Mouse (Mus musculus) myocyte (in vitro differentiated cells): ENCODE data around the gene Synj2. TPM values are rescaled to one million over a fixed set of nuclear protein-coding genes. Genes with fewer than 3 reads are reported as not detected.

Source experiments
- H3K27me3 ChIP-seq: one replicate; pipeline ENCODE4 v1.6.1; 2011; ENCODE audit not compliant: control insufficient read depth, insufficient read depth, insufficient read length
- H3K36me3 ChIP-seq: one replicate; pipeline ENCODE4 v1.6.1; 2011; ENCODE audit not compliant: control insufficient read depth, insufficient read depth
- H3K4me2 ChIP-seq: one replicate; pipeline ENCODE4 v1.6.1; 2011; ENCODE audit warnings: low read depth, control low read depth
- H3K4me3 ChIP-seq: one replicate; pipeline ENCODE4 v1.5.1; 2011; ENCODE audit warnings: mild to moderate bottlenecking, control low read depth, moderate library complexity
- H3K79me2 ChIP-seq: one replicate; pipeline ENCODE4 v1.6.1; 2011; ENCODE audit not compliant: control insufficient read depth, insufficient read depth
- H3ac ChIP-seq: one replicate; pipeline ENCODE4 v1.6.1; 2011; ENCODE audit not compliant: control insufficient read depth, insufficient read length
- CEBPB ChIP-seq: IDR thresholded peaks from 2 replicates; pipeline ENCODE4 v1.6.1; 2011; ENCODE audit warnings: mild to moderate bottlenecking, moderate library complexity; ENCODE audit not compliant: poor library complexity, insufficient read depth, severe bottlenecking
- E2F4 ChIP-seq: IDR thresholded peaks from one replicate; pipeline ENCODE4 v1.6.1; 2011; ENCODE audit warnings: mild to moderate bottlenecking, control low read depth, moderate library complexity; ENCODE audit not compliant: insufficient read depth
- MAX ChIP-seq: IDR thresholded peaks from one replicate; pipeline ENCODE4 v1.6.1; 2011; ENCODE audit warnings: low read depth, mild to moderate bottlenecking, control low read depth
- MYOD1 ChIP-seq, 3 experiments: IDR thresholded peaks; one replicate each; pipeline ENCODE4 v1.6.1; 2011; ENCODE audit warnings: control low read depth in 2 of 3, low read depth in 2 of 3, mild to moderate bottlenecking in 2 of 3, moderate library complexity in 1 of 3; ENCODE audit not compliant: insufficient read length in 2 of 3, control insufficient read depth in 1 of 3
- MYOG ChIP-seq, 3 experiments: IDR thresholded peaks; one replicate each; pipeline ENCODE4 v1.6.1; 2011; ENCODE audit warnings: control low read depth in 2 of 3, low read depth in 2 of 3, mild to moderate bottlenecking in 2 of 3; ENCODE audit not compliant: insufficient read length in 2 of 3, control insufficient read depth in 1 of 3, insufficient read depth in 1 of 3
- POLR2A ChIP-seq: IDR thresholded peaks from one replicate; pipeline ENCODE4 v1.6.1; 2011; ENCODE audit warnings: low read depth, mild to moderate bottlenecking, control low read depth, moderate library complexity; ENCODE audit not compliant: insufficient read length
- POLR2AphosphoS2 ChIP-seq: IDR thresholded peaks from one replicate; pipeline ENCODE4 v1.6.1; 2011; ENCODE audit warnings: low read depth, control low read depth; ENCODE audit not compliant: insufficient read length
- REST ChIP-seq: IDR thresholded peaks from one replicate; pipeline ENCODE4 v1.6.1; 2011; ENCODE audit warnings: mild to moderate bottlenecking, control low read depth, moderate library complexity; ENCODE audit not compliant: insufficient read depth, insufficient read length
- SRF ChIP-seq: IDR thresholded peaks from one replicate; pipeline ENCODE4 v1.6.1; 2011; ENCODE audit warnings: low read depth; ENCODE audit not compliant: control insufficient read depth, insufficient read length
- TCF12 ChIP-seq: IDR thresholded peaks from one replicate; pipeline ENCODE4 v1.6.1; 2011; ENCODE audit warnings: mild to moderate bottlenecking, control low read depth; ENCODE audit not compliant: poor library complexity, insufficient read depth, severe bottlenecking
- TCF3 ChIP-seq: IDR thresholded peaks from one replicate; pipeline ENCODE4 v1.6.1; 2011; ENCODE audit warnings: low read depth, control low read depth; ENCODE audit not compliant: insufficient read length
- USF1 ChIP-seq: IDR thresholded peaks from one replicate; pipeline ENCODE4 v1.6.1; 2011; ENCODE audit warnings: low read depth, mild to moderate bottlenecking, control low read depth, moderate library complexity
- polyA plus RNA-seq: library from polyadenylated mRNA; unstranded; fragments of >200 nt; fragmentation: generic; extraction: Trizol; gene quantifications from one replicate; pipeline ENCODE4 v1.2.1, GENCODE M21; 2012; ENCODE audit warnings: missing spikeins

Gene Synj2
- polyA plus RNA-seq, 1 experiment, result 32.1 TPM

- H3K4me2 ChIP-seq, result no peak overlapping the region
- H3K79me2 ChIP-seq, result no peaks in the 10 kb centered on the region
- peaks cover 26% of the 10 kb centered on the region for H3K36me3 ChIP-seq
- H3K27me3 ChIP-seq, result no peaks in the 10 kb centered on the region
- no peak for TF ChIP-seq MAX
- TF ChIP-seq CEBPB, result no peak
- TF ChIP-seq USF1, result no peak
- TF ChIP-seq MYOG (IDR thresholded peaks at IDR 0.05; ENCODE audit: control insufficient read depth in 1 of 3, insufficient read depth in 1 of 3, insufficient read length in 2 of 3, low read depth in 2 of 3), result peak; percentile 47 to 87 (median 54)
- no peak for TF ChIP-seq SRF
- TF ChIP-seq E2F4, result no peak
- no peak for TF ChIP-seq REST
- no peak for TF ChIP-seq POLR2AphosphoS2
- TF ChIP-seq TCF3, result peak; percentile 49
- TF ChIP-seq MYOD1 (IDR thresholded peaks at IDR 0.05; ENCODE audit: control insufficient read depth in 1 of 3, insufficient read length in 2 of 3, low read depth in 2 of 3), result peak in 2 of 3 experiments; percentile 88 to 95
- TF ChIP-seq POLR2A, result no peak
- TF ChIP-seq TCF12, result peak; percentile 64
- H3ac ChIP-seq, result no peak overlapping the region
- no peak overlapping the region for H3K4me3 ChIP-seq
Measured at GRCm38 (mm10) chr17:6063532-6063931, 122.5 kb downstream of the Synj2 start.

DNA sequence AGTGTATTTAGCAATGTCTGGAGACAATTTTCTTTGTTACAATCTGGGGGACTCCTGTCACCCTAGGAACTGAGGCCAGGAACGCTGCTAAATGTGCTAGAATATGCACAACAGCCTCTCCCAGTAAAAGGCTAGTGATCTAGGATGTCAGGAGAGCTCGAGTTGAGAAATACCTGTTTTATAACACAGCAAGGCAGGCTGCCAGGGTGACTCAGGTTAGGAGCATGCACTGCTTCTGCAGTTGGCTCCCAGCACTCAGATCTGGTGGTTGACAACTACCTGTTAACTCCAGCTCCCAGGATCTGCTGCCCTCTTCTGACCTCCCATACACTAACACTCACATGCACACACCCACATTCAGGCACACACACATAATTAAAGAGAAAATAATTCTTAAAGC, 124.9 kb downstream of the Synj2 start:
- Histone ChIP-seq H3ac (no peak overlapping the region), H3K4me3 (no peak overlapping the region), H3K36me3 (peaks cover 27% of the 10 kb centered on the region), H3K27me3 (no peaks in the 10 kb centered on the region), H3K79me2 (no peaks in the 10 kb centered on the region), H3K4me2 (no peak overlapping the region)
- TF ChIP-seq USF1 (no peak), MYOG (IDR thresholded peaks at IDR 0.05; ENCODE audit: control insufficient read depth in 1 of 3, insufficient read depth in 1 of 3, insufficient read length in 2 of 3, low read depth in 2 of 3) (no peak), MYOD1 (IDR thresholded peaks at IDR 0.05; ENCODE audit: control insufficient read depth in 1 of 3, insufficient read length in 2 of 3, low read depth in 2 of 3) (no peak), SRF (no peak), POLR2AphosphoS2 (no peak), TCF3 (no peak), POLR2A (no peak), CEBPB (no peak)

- Histone ChIP-seq H3ac (no peak overlapping the region), H3K36me3 (peaks cover 37% of the 10 kb centered on the region), H3K79me2 (no peaks in the 10 kb centered on the region), H3K4me3 (no peak overlapping the region), H3K4me2 (no peak overlapping the region), H3K27me3 (no peaks in the 10 kb centered on the region)
- TF ChIP-seq MYOG (IDR thresholded peaks at IDR 0.05; ENCODE audit: control insufficient read depth in 1 of 3, insufficient read depth in 1 of 3, insufficient read length in 2 of 3, low read depth in 2 of 3), result no peak
- no peak for TF ChIP-seq USF1
- no peak for TF ChIP-seq POLR2AphosphoS2
- TF ChIP-seq REST, result no peak
- TF ChIP-seq TCF12, result no peak
- no peak for TF ChIP-seq MAX
- no peak for TF ChIP-seq SRF
- TF ChIP-seq MYOD1 (IDR thresholded peaks at IDR 0.05; ENCODE audit: control insufficient read depth in 1 of 3, insufficient read length in 2 of 3, low read depth in 2 of 3), result no peak
- no peak for TF ChIP-seq TCF3
- no peak for TF ChIP-seq CEBPB
- TF ChIP-seq E2F4, result no peak
- TF ChIP-seq POLR2A, result no peak
Measured at GRCm38 (mm10) chr17:6067613-6068012, 126.5 kb downstream of the Synj2 start.

- H3ac ChIP-seq, result no peak overlapping the region
- no peak overlapping the region for H3K4me3 ChIP-seq
- TF ChIP-seq TCF3, result no peak
- TF ChIP-seq POLR2AphosphoS2, result no peak
- TF ChIP-seq TCF12, result no peak
- no peak for TF ChIP-seq MYOG (IDR thresholded peaks at IDR 0.05; ENCODE audit: control insufficient read depth in 1 of 3, insufficient read depth in 1 of 3, insufficient read length in 2 of 3, low read depth in 2 of 3)
- no peak for TF ChIP-seq USF1
- TF ChIP-seq SRF, result no peak
- TF ChIP-seq CEBPB, result no peak
- TF ChIP-seq POLR2A, result no peak
- TF ChIP-seq E2F4, result no peak
- no peak for TF ChIP-seq MAX
- no peak overlapping the region for H3K4me2 ChIP-seq
- no peaks in the 10 kb centered on the region for H3K79me2 ChIP-seq
- peaks cover 39% of the 10 kb centered on the region for H3K36me3 ChIP-seq
- no peaks in the 10 kb centered on the region for H3K27me3 ChIP-seq
Measured at GRCm38 (mm10) chr17:6069866-6070265, 128.8 kb downstream of the Synj2 start.

DNA sequence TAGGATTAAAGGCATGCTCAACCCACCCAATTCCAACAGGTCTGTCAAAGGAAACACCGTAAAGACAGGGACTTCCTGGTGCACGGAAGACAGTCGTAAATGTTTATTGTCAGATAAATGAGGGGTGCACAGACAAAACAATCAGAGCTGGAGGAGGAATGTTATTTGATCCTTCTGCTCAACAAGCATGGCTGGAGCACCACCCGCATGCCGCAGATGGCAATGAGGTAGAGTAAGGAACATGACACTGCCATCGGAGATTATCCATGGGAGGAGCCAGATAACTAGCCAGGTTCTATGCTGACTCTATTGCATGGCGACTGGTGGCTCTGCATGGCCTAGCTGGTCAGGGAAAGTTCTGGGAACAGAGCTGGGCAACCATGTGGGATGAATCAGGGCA, 132.3 kb downstream of the Synj2 start:
- Histone ChIP-seq H3K4me3 (no peak overlapping the region), H3ac (no peak overlapping the region)
- TF ChIP-seq E2F4 (no peak), MAX (no peak), TCF3 (no peak), POLR2A (no peak), SRF (no peak), MYOD1 (IDR thresholded peaks at IDR 0.05; ENCODE audit: control insufficient read depth in 1 of 3, insufficient read length in 2 of 3, low read depth in 2 of 3) (no peak), TCF12 (no peak), CEBPB (no peak), REST (no peak), MYOG (IDR thresholded peaks at IDR 0.05; ENCODE audit: control insufficient read depth in 1 of 3, insufficient read depth in 1 of 3, insufficient read length in 2 of 3, low read depth in 2 of 3) (no peak), POLR2AphosphoS2 (no peak), USF1 (no peak)

More for the DNA sequence above, 132.3 kb downstream of the Synj2 start:
- Histone ChIP-seq H3K4me2 (no peak overlapping the region), H3K27me3 (no peaks in the 10 kb centered on the region), H3K36me3 (peaks cover 22% of the 10 kb centered on the region), H3K79me2 (peaks cover 5% of the 10 kb centered on the region)
